Mouse (Mus musculus) stomach, embryonic 16.5 days (tissue): ENCODE data around the gene Pacrg. TPM values are rescaled to one million over a fixed set of nuclear protein-coding genes. Genes with fewer than 3 reads are reported as not detected.

ENCODE experiments used
- ATAC-seq: fragments of 200-750 bp; cut with Nextera tagmentation; 2 replicates; pipeline ENCODE4 v1.8.0; 2017; ENCODE audit warnings: moderate number of reproducible peaks, moderate TSS enrichment; ENCODE audit not compliant: insufficient read depth, low FRiP score
- H3K27ac ChIP-seq: fragments of 300-500 bp; sonication (generic); 2 replicates; pipeline ENCODE4 v1.5.1; 2014; ENCODE audit warnings: low read length
- H3K27me3 ChIP-seq: fragments of 300-500 bp; sonication (generic); 2 replicates; pipeline ENCODE4 v1.6.1; 2014; ENCODE audit warnings: low read length, control low read depth, mixed read lengths; ENCODE audit not compliant: control insufficient read depth, insufficient read depth
- H3K36me3 ChIP-seq: fragments of 300-500 bp; sonication (generic); 2 replicates; pipeline ENCODE4 v1.6.1; 2014; ENCODE audit warnings: low read length; ENCODE audit not compliant: control insufficient read depth, insufficient read depth
- H3K4me1 ChIP-seq: fragments of 300-500 bp; sonication (generic); 2 replicates; pipeline ENCODE4 v1.6.1; 2014; ENCODE audit warnings: low read length, control low read depth, mixed read lengths; ENCODE audit not compliant: control insufficient read depth, insufficient read depth
- H3K4me2 ChIP-seq: fragments of 300-500 bp; sonication (generic); 2 replicates; pipeline ENCODE4 v1.6.1; 2014; ENCODE audit warnings: low read depth, low read length, mixed read lengths
- H3K4me3 ChIP-seq: fragments of 300-500 bp; sonication (generic); replicated peaks from 2 replicates; pipeline ENCODE4 v1.5.1; 2014; ENCODE audit warnings: mild to moderate bottlenecking, low read length
- H3K9ac ChIP-seq: fragments of 300-500 bp; sonication (generic); 2 replicates; pipeline ENCODE4 v1.6.1; 2014; ENCODE audit warnings: low read length
- H3K9me3 ChIP-seq: fragments of 300-500 bp; sonication (generic); replicated peaks from 2 replicates; pipeline ENCODE4 v1.6.1; 2016; ENCODE audit warnings: low read length, control low read depth; ENCODE audit not compliant: control insufficient read depth
- WGBS: fragments of 180-500 bp; shearing (Covaris S2); extraction: QIAGEN DNeasy Blood & Tissue Kit; methylation state at CpG from one replicate; pipeline ENCODE4 v1.1.7; 2014; 5-methylcytosine and 5-hydroxymethylcytosine counted together
- polyA plus RNA-seq: library from polyadenylated mRNA; unstranded; fragments of >200 nt; fragmentation: Nextera tagmentation; extraction: Ambion mirVana; gene quantifications from 2 replicates; pipeline ENCODE4 v1.2.1, GENCODE M21; 2015

Pacrg gene
- polyA plus RNA-seq, 1 experiment from 2014 or later: 1.8 TPM

GRCm38 (mm10) chr17:10467102-10467501, 373.0 kb downstream of the Pacrg start:
- H3K4me2 ChIP-seq: no peak overlapping the region
- no peaks in the 10 kb centered on the region for H3K4me1 ChIP-seq
- 90% methylated on average over 3 of the region's 3 CpGs for WGBS
- H3K36me3 ChIP-seq: no peaks in the 10 kb centered on the region
- H3K4me3 ChIP-seq: no peak overlapping the region
- H3K9me3 ChIP-seq: no peaks in the 10 kb centered on the region; the same call in 1 of the 2 replicates
- no peak overlapping the region for H3K9ac ChIP-seq
- no peak overlapping the region for H3K27ac ChIP-seq
- no peaks in the 10 kb centered on the region for H3K27me3 ChIP-seq
- ATAC-seq: no peak

DNA sequence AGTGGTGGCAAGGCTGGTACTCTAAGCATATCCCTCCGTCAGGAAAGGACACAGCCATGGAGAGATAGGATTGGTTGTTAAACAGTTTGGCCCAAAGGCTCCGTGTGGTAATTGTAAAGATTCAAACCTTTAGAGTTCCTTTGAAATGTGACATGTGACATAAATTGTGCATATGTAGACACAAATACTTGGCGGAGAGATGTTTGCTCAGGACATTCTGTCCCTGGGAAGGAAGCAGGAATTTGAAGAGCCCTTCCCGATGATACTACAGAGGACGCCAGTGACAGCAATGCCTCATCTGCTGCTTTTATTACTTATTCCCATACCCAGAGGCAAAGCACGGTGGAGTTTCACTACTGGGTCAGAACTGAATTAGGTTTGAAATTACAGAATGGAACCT, 374.6 kb downstream of the Pacrg start:
- Histone ChIP-seq H3K9ac (no peak overlapping the region), H3K9me3 (no peaks in the 10 kb centered on the region; the same call in 1 of the 2 replicates), H3K27ac (no peak overlapping the region), H3K4me1 (no peaks in the 10 kb centered on the region), H3K27me3 (no peaks in the 10 kb centered on the region), H3K4me2 (no peak overlapping the region), H3K36me3 (no peaks in the 10 kb centered on the region), H3K4me3 (no peak overlapping the region)
- 65% methylated on average over 6 of the region's 6 CpGs for WGBS
- no peak for ATAC-seq

DNA sequence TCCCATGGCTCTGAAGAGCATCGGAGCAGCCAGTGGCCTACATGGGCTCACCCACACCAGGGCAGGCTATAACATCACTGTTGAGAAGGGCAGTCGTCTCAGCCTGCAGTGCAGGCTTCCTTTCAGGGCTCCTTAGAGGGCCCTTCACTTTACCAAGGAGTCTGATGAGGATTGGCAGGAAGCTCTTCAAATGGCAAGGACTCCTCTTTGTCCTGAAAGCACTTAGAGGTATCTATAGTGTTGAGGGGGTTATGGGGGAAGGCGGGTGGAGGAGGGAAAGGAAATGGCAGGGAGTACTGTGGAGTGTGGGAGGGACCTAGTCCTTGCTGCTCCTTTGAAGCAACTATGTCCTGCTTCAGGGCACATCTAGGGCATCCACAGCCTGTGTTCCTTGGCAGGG, 375.4 kb downstream of the Pacrg start:
- Histone ChIP-seq H3K4me1 (no peaks in the 10 kb centered on the region), H3K9me3 (no peaks in the 10 kb centered on the region; the same call in 1 of the 2 replicates), H3K9ac (no peak overlapping the region), H3K4me2 (no peak overlapping the region), H3K27me3 (no peaks in the 10 kb centered on the region), H3K36me3 (no peaks in the 10 kb centered on the region), H3K27ac (no peak overlapping the region), H3K4me3 (no peak overlapping the region)
- WGBS: 79% methylated on average over 3 of the region's 3 CpGs
- ATAC-seq: no peak

DNA sequence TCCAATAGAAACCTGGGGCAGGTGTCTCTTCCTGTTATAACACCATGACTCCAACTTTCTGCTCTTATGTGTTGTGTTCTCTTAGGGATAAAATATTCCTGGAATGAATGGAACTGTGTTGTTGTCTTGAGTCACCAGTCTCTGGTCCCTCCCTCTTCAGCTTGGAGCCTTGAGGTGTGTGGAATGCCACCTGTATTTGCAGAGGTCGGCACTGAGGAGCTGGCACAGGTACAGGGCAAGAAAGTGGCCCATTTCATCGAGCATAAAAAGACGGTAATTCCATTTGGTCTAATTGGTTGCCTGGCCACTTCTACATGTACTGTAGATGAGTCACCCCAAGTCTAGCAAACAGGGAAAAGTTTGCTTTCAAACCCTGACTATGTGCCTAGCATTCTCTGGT, 376.5 kb downstream of the Pacrg start:
- Histone ChIP-seq H3K4me2 (no peak overlapping the region), H3K4me3 (no peak overlapping the region), H3K9ac (no peak overlapping the region), H3K36me3 (no peaks in the 10 kb centered on the region), H3K27me3 (no peaks in the 10 kb centered on the region), H3K4me1 (no peaks in the 10 kb centered on the region), H3K27ac (no peak overlapping the region), H3K9me3 (no peaks in the 10 kb centered on the region; the same call in 1 of the 2 replicates)
- no peak for ATAC-seq
- 73% methylated on average over 3 of the region's 3 CpGs for WGBS

- Histone ChIP-seq H3K27ac (no peak overlapping the region), H3K4me3 (no peak overlapping the region), H3K9me3 (no peaks in the 10 kb centered on the region), H3K36me3 (no peaks in the 10 kb centered on the region), H3K4me2 (no peak overlapping the region), H3K9ac (no peak overlapping the region), H3K27me3 (no peaks in the 10 kb centered on the region), H3K4me1 (no peaks in the 10 kb centered on the region)
- ATAC-seq: no peak
- 83% methylated on average over 4 of the region's 4 CpGs for WGBS
Observed at GRCm38 (mm10) chr17:10460916-10461315, 379.2 kb downstream of the Pacrg start.

- Histone ChIP-seq H3K27me3 (no peaks in the 10 kb centered on the region), H3K9ac (no peak overlapping the region), H3K27ac (no peak overlapping the region), H3K4me3 (no peak overlapping the region), H3K9me3 (no peaks in the 10 kb centered on the region), H3K36me3 (no peaks in the 10 kb centered on the region), H3K4me1 (no peaks in the 10 kb centered on the region), H3K4me2 (no peak overlapping the region)
- no peak for ATAC-seq
Observed at GRCm38 (mm10) chr17:10458743-10459142, 381.4 kb downstream of the Pacrg start.

- H3K4me1 ChIP-seq: no peaks in the 10 kb centered on the region
- no peaks in the 10 kb centered on the region for H3K27me3 ChIP-seq
- H3K36me3 ChIP-seq: no peaks in the 10 kb centered on the region
- no peak overlapping the region for H3K27ac ChIP-seq
- H3K9me3 ChIP-seq: no peaks in the 10 kb centered on the region
- no peak overlapping the region for H3K4me3 ChIP-seq
- H3K9ac ChIP-seq: no peak overlapping the region
- 85% methylated on average over 4 of the region's 4 CpGs for WGBS
- H3K4me2 ChIP-seq: no peak overlapping the region
- ATAC-seq: no peak
Observed at GRCm38 (mm10) chr17:10456409-10456808, 383.7 kb downstream of the Pacrg start.

- Histone ChIP-seq H3K4me3 (no peak overlapping the region), H3K9ac (no peak overlapping the region), H3K27me3 (no peaks in the 10 kb centered on the region), H3K36me3 (no peaks in the 10 kb centered on the region), H3K9me3 (no peaks in the 10 kb centered on the region), H3K27ac (no peak overlapping the region), H3K4me1 (no peaks in the 10 kb centered on the region), H3K4me2 (no peak overlapping the region)
- WGBS: 80% methylated on average over 7 of the region's 7 CpGs
- no peak for ATAC-seq
Observed at GRCm38 (mm10) chr17:10455961-10456360, 384.1 kb downstream of the Pacrg start.

- Histone ChIP-seq H3K27me3 (no peaks in the 10 kb centered on the region), H3K4me3 (no peak overlapping the region), H3K27ac (no peak overlapping the region), H3K9me3 (no peaks in the 10 kb centered on the region), H3K4me2 (no peak overlapping the region), H3K36me3 (no peaks in the 10 kb centered on the region), H3K4me1 (no peaks in the 10 kb centered on the region), H3K9ac (no peak overlapping the region)
- ATAC-seq: no peak
- whole genome bisulfite sequencing: 89% methylated on average over 8 of the region's 8 CpGs
Observed at GRCm38 (mm10) chr17:10454406-10454805, 385.7 kb downstream of the Pacrg start.

DNA sequence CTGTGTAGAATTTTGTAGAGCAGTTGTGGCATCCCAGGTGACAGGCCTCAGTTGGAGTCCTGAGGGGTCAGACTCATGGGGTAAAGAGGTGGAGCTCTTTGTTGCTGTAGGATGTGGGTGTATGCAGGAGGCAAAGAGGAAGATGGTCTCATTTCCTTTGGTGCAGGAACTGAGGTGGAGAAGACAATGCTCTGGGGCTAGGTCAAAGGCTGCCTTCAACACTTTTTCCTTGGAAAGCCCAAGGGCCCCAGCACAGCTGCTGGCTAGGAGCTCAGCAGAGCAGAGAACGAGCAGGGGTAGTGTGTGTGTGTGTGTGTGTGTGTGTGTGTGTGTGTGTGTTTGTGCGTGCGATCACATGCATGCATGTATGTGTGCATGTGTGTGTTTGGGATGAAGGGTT, 387.3 kb downstream of the Pacrg start:
- no peak overlapping the region for H3K4me3 ChIP-seq
- H3K4me2 ChIP-seq: no peak overlapping the region
- H3K27me3 ChIP-seq: no peaks in the 10 kb centered on the region
- 74% methylated on average over 3 of the region's 3 CpGs for WGBS
- ATAC-seq: no peak
- no peak overlapping the region for H3K9ac ChIP-seq
- no peaks in the 10 kb centered on the region for H3K9me3 ChIP-seq
- no peaks in the 10 kb centered on the region for H3K4me1 ChIP-seq
- no peak overlapping the region for H3K27ac ChIP-seq
- no peaks in the 10 kb centered on the region for H3K36me3 ChIP-seq
